Mouse (Mus musculus) erythroblast, embryonic 14.5 days (primary cell): Measurements from ENCODE around the gene Urad.

Experiments used
- GATA1 ChIP-seq: IDR thresholded peaks from 2 replicates; pipeline ENCODE4 v1.6.1; 2012; ENCODE audit warnings: low read length, inconsistent platforms, mixed read lengths
- TAL1 ChIP-seq: IDR thresholded peaks from 3 replicates; pipeline ENCODE4 v1.6.1; 2012; ENCODE audit warnings: low read length, inconsistent platforms, mixed read lengths

DNA sequence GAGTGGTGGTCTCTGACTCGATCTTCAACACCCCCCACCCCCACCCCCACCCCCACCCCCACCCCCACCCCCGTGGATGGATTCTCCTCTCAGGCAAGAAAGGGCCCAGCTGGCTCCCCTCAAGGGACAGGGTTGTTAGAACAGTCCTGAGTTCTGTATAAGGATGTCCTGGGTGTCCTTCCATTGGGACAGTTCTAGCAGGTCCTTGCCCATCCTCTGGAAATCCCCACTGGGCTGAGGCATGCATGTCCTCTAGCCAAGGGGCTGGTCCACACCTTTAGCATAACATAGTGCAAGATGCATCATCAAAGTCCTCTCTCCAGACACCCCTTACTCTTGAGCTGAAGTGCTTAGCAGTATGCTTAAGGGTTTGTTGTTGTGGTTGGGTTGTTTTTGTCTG is 12.5 kb downstream of the Urad start:
- TF ChIP-seq GATA1 = no peak
- TF ChIP-seq TAL1 = no peak
